Mouse (Mus musculus): ENCODE measurements around the gene Dnah17. TPM values are rescaled to one million over a fixed set of nuclear protein-coding genes. Genes with fewer than 3 reads are reported as not detected.

Dnah17 gene
- polyA plus RNA-seq (2017; shearing (Covaris generic)) = 0.78 TPM

GRCm38 (mm10) chr11:118130534-118130933 is at the start of gene Dnah17:
Gene Dnah17, minus strand, starts transcription at chr11:118130634.

GRCm38 (mm10) chr11:117986126-117987031 is 144.1 kb downstream of the Dnah17 start, which contains the start of gene Pgs1:
Gene Pgs1, plus strand, starts transcription at chr11:117986292.

Other genes starting within 250 kb of the Dnah17 start
- 110 TPM for gene Socs3, start 160.6 kb downstream of the Dnah17 start, polyA plus RNA-seq (2017; shearing (Covaris generic))
- gene Pgs1, start 144.3 kb downstream of the Dnah17 start, polyA plus RNA-seq (2017; shearing (Covaris generic)) = 41.1 TPM
- 323 TPM for gene Cyth1, start 118.0 kb upstream of the Dnah17 start, polyA plus RNA-seq (2017; shearing (Covaris generic))
- 33.7 TPM for gene Usp36, start 159.6 kb upstream of the Dnah17 start, polyA plus RNA-seq (2017; shearing (Covaris generic))
- 0.15 TPM for gene Cep295nl, start 211.9 kb upstream of the Dnah17 start, polyA plus RNA-seq (2017; shearing (Covaris generic))
- gene Timp2, start 225.1 kb upstream of the Dnah17 start, polyA plus RNA-seq (2017; shearing (Covaris generic)) = 5.8 TPM

All from inflammation-experienced regulatory T-cells, adult 16 weeks (primary cell).